Mouse (Mus musculus): ENCODE data around the gene Cenpb. TPM values are rescaled to one million over a fixed set of nuclear protein-coding genes. Genes with fewer than 3 reads are reported as not detected.

Cenpb gene
- total and polyA plus RNA-seq, 2 experiments, result 27.5 to 35.2 TPM

DNA sequence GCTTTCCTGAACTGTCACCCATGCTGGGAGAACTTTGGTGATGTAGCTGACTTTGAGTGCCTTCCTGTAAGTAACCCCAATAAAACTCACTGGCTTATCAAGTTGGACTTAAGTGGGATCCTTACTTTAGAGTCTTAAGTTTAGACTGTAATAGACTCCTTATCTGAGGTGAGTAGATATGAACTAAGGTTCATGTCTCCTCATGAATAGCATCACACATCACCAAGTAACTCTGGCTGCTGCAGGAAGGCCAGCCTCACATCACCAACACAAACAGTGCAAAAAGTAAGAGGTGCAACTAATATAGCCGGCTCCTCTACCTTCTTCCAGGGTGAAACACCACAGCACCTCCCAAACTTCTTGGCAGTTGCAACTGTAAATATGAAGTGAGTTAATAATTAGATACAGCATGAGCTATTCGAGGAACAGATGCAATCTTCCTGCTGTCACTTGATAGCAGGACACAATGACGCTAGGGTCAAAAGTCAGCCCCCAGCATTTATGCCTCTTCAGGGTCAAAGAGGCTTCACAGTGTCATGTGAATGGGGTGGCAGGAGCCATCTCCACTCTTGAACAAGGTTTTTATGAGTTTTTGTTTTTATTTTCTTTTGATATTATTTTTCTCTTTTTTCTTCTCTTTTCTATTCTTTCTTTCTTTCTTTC, 42.1 kb upstream of the Cenpb start:
- no peaks in the 10 kb centered on the region for H3K36me3 ChIP-seq (ENCODE audit: control insufficient read depth, insufficient read depth, low read length)
- H3K9ac ChIP-seq (ENCODE audit: low read depth, low read length), result peak overlapping the region; percentile 43; the same call in 1 of the 2 replicates
- peaks cover 15% of the 10 kb centered on the region for H3K4me1 ChIP-seq (ENCODE audit: control insufficient read depth, insufficient read depth, low read length)
- WGBS, result 14% methylated on average over 3 of the region's 3 CpGs
- H3K27me3 ChIP-seq (ENCODE audit: control insufficient read depth, insufficient read depth, low read length), result no peaks in the 10 kb centered on the region
- H3K79me2 ChIP-seq (ENCODE audit: control insufficient read depth, insufficient read depth, low read length), result no peaks in the 10 kb centered on the region
- TF ChIP-seq POLR2A (IDR thresholded peaks at IDR 0.05; ENCODE audit: extremely low read depth, insufficient read depth, low read length) (no peak), CTCF (IDR thresholded peaks at IDR 0.05; ENCODE audit: low read depth, low read length) (no peak)
- DNase-seq (ENCODE audit: extremely low read depth, low read depth, low spot score), result peak; percentile 99
- H3K27ac ChIP-seq (replicated peaks; ENCODE audit: insufficient read depth, low read depth, low read length), result peak overlapping the region; percentile 63
- H3K4me3 ChIP-seq (ENCODE audit: insufficient read depth, low read depth, low read length), result no peak overlapping the region

DNA sequence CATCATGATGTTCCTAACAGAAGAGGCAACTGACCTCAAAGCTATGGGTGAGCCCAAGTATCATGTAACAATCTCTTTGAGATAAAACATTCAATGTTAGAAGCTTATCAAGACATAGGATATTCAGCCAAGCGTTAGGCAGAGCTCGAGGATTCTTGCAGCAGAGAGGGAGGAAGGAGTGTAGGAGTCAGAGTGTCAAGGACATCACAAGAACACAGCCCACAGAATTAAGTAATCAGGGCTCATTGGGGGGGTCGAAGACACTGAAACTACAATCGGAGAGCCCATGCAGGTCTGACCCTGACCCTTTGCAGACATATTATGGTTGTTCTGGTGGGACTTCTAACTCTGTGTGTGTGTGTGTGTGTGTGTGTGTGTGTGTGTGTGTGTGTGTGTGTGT, 40.2 kb upstream of the Cenpb start:
- Histone ChIP-seq H3K27me3 (ENCODE audit: control insufficient read depth, insufficient read depth, low read length) (no peaks in the 10 kb centered on the region), H3K36me3 (ENCODE audit: control insufficient read depth, insufficient read depth, low read length) (no peaks in the 10 kb centered on the region), H3K79me2 (ENCODE audit: control insufficient read depth, insufficient read depth, low read length) (no peaks in the 10 kb centered on the region), H3K9ac (ENCODE audit: low read depth, low read length) (no peak overlapping the region), H3K4me1 (ENCODE audit: control insufficient read depth, insufficient read depth, low read length) (peaks cover 23% of the 10 kb centered on the region), H3K27ac (replicated peaks; ENCODE audit: insufficient read depth, low read depth, low read length) (no peak overlapping the region), H3K4me3 (ENCODE audit: insufficient read depth, low read depth, low read length) (no peak overlapping the region)
- DNase-seq (ENCODE audit: extremely low read depth, low read depth, low spot score), result no peak
- no peak for TF ChIP-seq CTCF (IDR thresholded peaks at IDR 0.05; ENCODE audit: low read depth, low read length)
- TF ChIP-seq POLR2A (IDR thresholded peaks at IDR 0.05; ENCODE audit: extremely low read depth, insufficient read depth, low read length), result no peak
- WGBS, result 77% methylated on average over 4 of the region's 4 CpGs

DNA sequence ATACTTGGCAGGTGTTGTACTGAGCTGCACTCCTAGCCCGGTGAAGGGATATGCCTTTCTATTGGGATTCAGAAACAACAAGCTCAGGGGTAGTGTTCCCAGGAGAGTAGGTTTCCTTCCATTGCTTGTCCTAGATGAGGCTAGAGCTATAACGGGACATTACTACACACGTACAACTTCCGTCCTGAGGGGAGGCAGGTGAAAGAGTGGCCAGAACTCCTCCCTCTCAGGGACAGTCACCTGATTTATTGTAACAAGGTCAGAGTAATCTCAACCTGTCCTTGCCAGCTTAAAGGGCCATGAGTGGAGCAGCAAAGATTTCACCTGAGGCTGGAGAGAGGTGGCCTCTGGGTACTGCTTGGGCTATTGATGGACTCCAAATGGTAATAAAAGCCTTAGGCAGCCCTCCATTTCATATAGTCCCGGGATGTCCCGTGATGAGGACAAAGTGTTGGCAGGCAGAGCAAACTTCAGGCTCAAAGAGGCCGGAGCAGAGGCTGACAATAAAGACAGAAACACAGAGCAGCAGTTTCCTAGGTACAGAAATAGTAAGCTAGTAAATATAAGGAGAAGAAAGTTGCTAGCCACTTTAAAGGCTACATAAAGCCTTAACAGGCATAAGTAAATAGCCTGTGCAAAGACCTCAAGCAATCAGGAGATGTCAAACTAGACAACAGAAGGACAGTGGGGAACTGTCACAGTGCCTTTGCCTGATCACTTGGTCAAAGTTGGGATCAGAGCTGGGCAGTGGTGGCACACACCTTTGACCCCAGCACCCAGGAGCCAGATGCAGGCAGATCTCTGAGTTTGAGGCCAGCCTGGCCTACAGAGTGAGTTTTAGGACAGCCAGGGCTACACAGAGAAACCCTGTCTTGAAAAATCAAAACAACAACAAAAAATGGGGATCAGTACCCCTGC, 36.3 kb upstream of the Cenpb start:
- no peak for TF ChIP-seq POLR2A (IDR thresholded peaks at IDR 0.05; ENCODE audit: extremely low read depth, insufficient read depth, low read length)
- H3K27me3 ChIP-seq (ENCODE audit: control insufficient read depth, insufficient read depth, low read length), result no peaks in the 10 kb centered on the region
- peak overlapping the region; percentile 68 for H3K9ac ChIP-seq (ENCODE audit: low read depth, low read length)
- peaks cover 9% of the 10 kb centered on the region; the same call in 1 of the 2 replicates for H3K79me2 ChIP-seq (ENCODE audit: control insufficient read depth, insufficient read depth, low read length)
- 26% methylated on average over 7 of the region's 7 CpGs for WGBS
- peaks cover 13% of the 10 kb centered on the region for H3K4me1 ChIP-seq (ENCODE audit: control insufficient read depth, insufficient read depth, low read length)
- peak; percentile 92 for DNase-seq (ENCODE audit: extremely low read depth, low read depth, low spot score)
- peak overlapping the region; percentile 97 for H3K27ac ChIP-seq (replicated peaks; ENCODE audit: insufficient read depth, low read depth, low read length)
- H3K36me3 ChIP-seq (ENCODE audit: control insufficient read depth, insufficient read depth, low read length), result peaks cover 2% of the 10 kb centered on the region; the same call in 1 of the 2 replicates
- H3K4me3 ChIP-seq (ENCODE audit: insufficient read depth, low read depth, low read length), result no peak overlapping the region; the same call in 1 of the 2 replicates

DNA sequence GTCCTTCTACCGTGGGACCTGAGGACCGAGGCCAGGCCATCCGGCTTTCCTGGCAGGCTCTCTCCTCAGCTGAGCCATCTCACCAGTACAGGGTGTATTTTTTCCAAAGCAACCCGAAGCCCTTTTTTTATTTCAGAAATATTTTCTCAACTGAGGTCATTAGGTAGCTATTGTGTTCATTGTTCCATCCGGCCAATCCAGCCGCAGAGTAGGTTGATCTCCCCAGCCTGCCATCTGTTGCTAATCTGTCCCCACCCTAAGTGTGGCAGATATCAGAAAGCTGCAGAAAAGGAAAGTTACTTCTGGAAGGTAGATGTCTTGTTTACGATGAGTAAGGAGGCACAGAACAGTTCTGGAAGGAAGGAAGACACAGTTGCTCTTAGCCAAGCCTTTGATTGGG, 33.9 kb upstream of the Cenpb start:
- no peak overlapping the region for H3K4me3 ChIP-seq (ENCODE audit: insufficient read depth, low read depth, low read length)

DNA sequence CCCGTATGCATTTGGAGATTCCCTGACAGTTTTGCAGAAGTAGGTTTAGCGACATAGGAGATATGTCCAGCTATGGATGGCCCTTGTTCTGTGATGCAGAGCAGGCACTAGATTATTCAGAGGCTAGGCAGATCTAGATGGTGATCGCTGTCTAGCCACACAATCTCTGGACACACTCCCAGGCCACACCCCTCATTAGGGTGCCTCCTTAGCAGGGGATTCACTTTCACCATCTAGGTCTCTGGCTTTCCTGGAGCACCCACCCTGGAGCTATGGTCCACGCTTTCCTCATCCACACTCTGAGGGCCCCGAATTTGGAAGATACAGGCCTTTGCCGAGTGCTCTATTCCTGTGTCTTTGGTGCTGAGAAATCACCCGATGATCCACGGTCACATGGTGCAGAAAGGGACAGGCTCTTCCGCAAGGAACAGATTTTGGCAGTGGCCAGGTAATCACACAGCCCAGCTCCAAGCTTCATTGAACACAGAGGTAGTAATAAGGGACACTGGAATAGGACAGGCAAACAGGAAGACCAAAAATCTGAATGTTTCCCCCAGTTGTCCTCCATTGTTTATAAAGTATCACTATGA, 31.3 kb upstream of the Cenpb start:
- TF ChIP-seq POLR2A (IDR thresholded peaks at IDR 0.05; ENCODE audit: extremely low read depth, insufficient read depth, low read length), result no peak
- no peak for TF ChIP-seq CTCF (IDR thresholded peaks at IDR 0.05; ENCODE audit: low read depth, low read length)
- peak overlapping the region; percentile 79 for H3K4me3 ChIP-seq (ENCODE audit: insufficient read depth, low read depth, low read length)
- peaks cover 9% of the 10 kb centered on the region for H3K4me1 ChIP-seq (ENCODE audit: control insufficient read depth, insufficient read depth, low read length)
- peak; percentile 83 for DNase-seq (ENCODE audit: extremely low read depth, low read depth, low spot score)
- peaks cover 2% of the 10 kb centered on the region; the same call in 1 of the 2 replicates for H3K36me3 ChIP-seq (ENCODE audit: control insufficient read depth, insufficient read depth, low read length)
- WGBS, result 6% methylated on average over 9 of the region's 9 CpGs
- H3K79me2 ChIP-seq (ENCODE audit: control insufficient read depth, insufficient read depth, low read length), result peaks cover 9% of the 10 kb centered on the region; the same call in 1 of the 2 replicates
- no peaks in the 10 kb centered on the region for H3K27me3 ChIP-seq (ENCODE audit: control insufficient read depth, insufficient read depth, low read length)
- peak overlapping the region; percentile 89 for H3K9ac ChIP-seq (ENCODE audit: low read depth, low read length)
- peak overlapping the region; percentile 97 for H3K27ac ChIP-seq (replicated peaks; ENCODE audit: insufficient read depth, low read depth, low read length)

More for the DNA sequence above, 33.9 kb upstream of the Cenpb start:
- TF ChIP-seq POLR2A (IDR thresholded peaks at IDR 0.05; ENCODE audit: extremely low read depth, insufficient read depth, low read length) (no peak), CTCF (IDR thresholded peaks at IDR 0.05; ENCODE audit: low read depth, low read length) (no peak)
- Histone ChIP-seq H3K79me2 (ENCODE audit: control insufficient read depth, insufficient read depth, low read length) (peaks cover 9% of the 10 kb centered on the region; the same call in 1 of the 2 replicates), H3K36me3 (ENCODE audit: control insufficient read depth, insufficient read depth, low read length) (peaks cover 2% of the 10 kb centered on the region; the same call in 1 of the 2 replicates), H3K4me1 (ENCODE audit: control insufficient read depth, insufficient read depth, low read length) (peaks cover 17% of the 10 kb centered on the region), H3K27me3 (ENCODE audit: control insufficient read depth, insufficient read depth, low read length) (no peaks in the 10 kb centered on the region), H3K9ac (ENCODE audit: low read depth, low read length) (no peak overlapping the region), H3K27ac (replicated peaks; ENCODE audit: insufficient read depth, low read depth, low read length) (no peak overlapping the region)
- DNase-seq (ENCODE audit: extremely low read depth, low read depth, low spot score), result no peak
- 86% methylated on average over 7 of the region's 7 CpGs for WGBS
